Mouse (Mus musculus) right cerebral cortex, adult 2 months (tissue): ENCODE results near the gene Paqr4.
"Not testable (repeated sequence)": the region's sequence is repeated elsewhere in the genome, so short reads cannot be mapped to it uniquely, and the experiment has no call there.

Source experiments
- DNase-seq, 2 experiments: peaks; one replicate each; pipeline ENCODE4 v3.0.0; 2021 to 2022; ENCODE audit warnings: low spot score in 2 of 2

Gene Paqr4

GRCm38 (mm10) chr17:23740598-23741021 is at the start of gene Paqr4:
TSS of gene Paqr4 (minus strand) at chr17:23740867.
- no peak for DNase-seq

- DNase-seq: no peak
Measured at GRCm38 (mm10) chr17:23789749-23790268, 49.1 kb upstream of the Paqr4 start.

- DNase-seq: no peak
Measured at GRCm38 (mm10) chr17:23788973-23789372, 48.3 kb upstream of the Paqr4 start.

- DNase-seq: peak in 1 of 2 experiments; percentile 39
Measured at GRCm38 (mm10) chr17:23786510-23786931, 45.9 kb upstream of the Paqr4 start.

- peak; percentile 83 to 89 for DNase-seq
Measured at GRCm38 (mm10) chr17:23785561-23786471, 45.1 kb upstream of the Paqr4 start, which contains the start of gene Flywch2. TSS of gene Flywch2 (minus strand) at chr17:23786081.

- no peak for DNase-seq
Measured at GRCm38 (mm10) chr17:23783352-23783751, 42.7 kb upstream of the Paqr4 start.

GRCm38 (mm10) chr17:23778447-23778846 is 37.8 kb upstream of the Paqr4 start:
- DNase-seq: no peak

- DNase-seq: no peak
Measured at GRCm38 (mm10) chr17:23777141-23777540, 36.5 kb upstream of the Paqr4 start.

GRCm38 (mm10) chr17:23776216-23776615 is 35.5 kb upstream of the Paqr4 start:
- no peak for DNase-seq

GRCm38 (mm10) chr17:23774090-23774489 is 33.4 kb upstream of the Paqr4 start:
- peak; percentile 77 to 87 for DNase-seq

- DNase-seq: no peak
Measured at GRCm38 (mm10) chr17:23773676-23774075, 33.0 kb upstream of the Paqr4 start.

GRCm38 (mm10) chr17:23772219-23772556 is 31.5 kb upstream of the Paqr4 start:
- DNase-seq: not testable (repeated sequence)

GRCm38 (mm10) chr17:23771284-23772218 is 30.9 kb upstream of the Paqr4 start, which contains the start of gene Flywch1:
TSS of gene Flywch1 (minus strand) at chr17:23771602.
- DNase-seq: peak; percentile 99 to 100

- DNase-seq: peak; percentile 42 to 53
Measured at GRCm38 (mm10) chr17:23770896-23771283, 30.2 kb upstream of the Paqr4 start.

- DNase-seq: no peak
Measured at GRCm38 (mm10) chr17:23770493-23770892, 29.8 kb upstream of the Paqr4 start.

- no peak for DNase-seq
Measured at GRCm38 (mm10) chr17:23762976-23763375, 22.3 kb upstream of the Paqr4 start.

GRCm38 (mm10) chr17:23761155-23761554 is 20.5 kb upstream of the Paqr4 start:
- no peak for DNase-seq

GRCm38 (mm10) chr17:23760231-23760630 is 19.6 kb upstream of the Paqr4 start:
- DNase-seq: no peak

- DNase-seq: no peak
Measured at GRCm38 (mm10) chr17:23758801-23759200, 18.1 kb upstream of the Paqr4 start.

- DNase-seq: no peak
Measured at GRCm38 (mm10) chr17:23757581-23757980, 16.9 kb upstream of the Paqr4 start.

GRCm38 (mm10) chr17:23755689-23756088 is 15.0 kb upstream of the Paqr4 start:
- no peak for DNase-seq
